Mouse (Mus musculus): ENCODE results near the gene Sema4b.

Sema4b gene

GRCm38 (mm10) chr7:80267764-80268163 lies 81.1 kb downstream of the Sema4b start:
- no peak for DNase-seq (ENCODE audit: low read depth, low spot score)

- DNase-seq (ENCODE audit: low read depth, low spot score): peak; percentile 92
Observed at GRCm38 (mm10) chr7:80268897-80269750, 82.5 kb downstream of the Sema4b start, which contains the start of gene Vps33b. TSS of gene Vps33b (plus strand) at chr7:80269649.

- DNase-seq (ENCODE audit: low read depth, low spot score): no peak
Observed at GRCm38 (mm10) chr7:80269751-80270255, 83.2 kb downstream of the Sema4b start.

- no peak for DNase-seq (ENCODE audit: low read depth, low spot score)
Observed at GRCm38 (mm10) chr7:80273456-80273855, 86.8 kb downstream of the Sema4b start.
